Mouse (Mus musculus) naive thymus-derived CD4-positive, alpha-beta T cell, adult 2 months (primary cell): ENCODE measurements around the gene Mark1.
A peak's percentile ranks its signal among the peaks of the same experiment; 100 is the strongest.

ENCODE experiments used
- DNase-seq: peaks from one replicate; pipeline ENCODE4 v3.0.0-alpha.2; 2011; ENCODE audit warnings: low read depth

Mark1 gene

DNA sequence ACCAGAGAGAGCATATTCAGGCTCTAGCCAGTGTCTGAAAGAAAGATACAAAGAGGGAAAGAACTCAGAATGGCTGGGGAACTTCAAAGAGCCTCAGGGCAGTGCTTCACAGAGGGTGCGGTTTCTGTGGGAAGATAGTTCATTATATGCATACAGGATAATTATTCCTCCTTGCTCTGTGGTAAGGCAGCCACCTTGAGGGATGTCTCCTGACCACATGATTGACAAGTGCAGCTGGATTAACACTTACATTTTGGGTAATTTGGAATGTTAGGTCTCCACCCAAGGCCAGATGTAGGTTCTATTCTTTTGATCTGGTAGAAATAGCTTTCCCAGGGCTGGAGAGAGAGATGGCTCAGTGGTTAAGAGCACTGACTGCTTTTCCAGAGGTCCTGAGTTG, 113.2 kb downstream of the Mark1 start:
- DNase-seq, result no peak

DNA sequence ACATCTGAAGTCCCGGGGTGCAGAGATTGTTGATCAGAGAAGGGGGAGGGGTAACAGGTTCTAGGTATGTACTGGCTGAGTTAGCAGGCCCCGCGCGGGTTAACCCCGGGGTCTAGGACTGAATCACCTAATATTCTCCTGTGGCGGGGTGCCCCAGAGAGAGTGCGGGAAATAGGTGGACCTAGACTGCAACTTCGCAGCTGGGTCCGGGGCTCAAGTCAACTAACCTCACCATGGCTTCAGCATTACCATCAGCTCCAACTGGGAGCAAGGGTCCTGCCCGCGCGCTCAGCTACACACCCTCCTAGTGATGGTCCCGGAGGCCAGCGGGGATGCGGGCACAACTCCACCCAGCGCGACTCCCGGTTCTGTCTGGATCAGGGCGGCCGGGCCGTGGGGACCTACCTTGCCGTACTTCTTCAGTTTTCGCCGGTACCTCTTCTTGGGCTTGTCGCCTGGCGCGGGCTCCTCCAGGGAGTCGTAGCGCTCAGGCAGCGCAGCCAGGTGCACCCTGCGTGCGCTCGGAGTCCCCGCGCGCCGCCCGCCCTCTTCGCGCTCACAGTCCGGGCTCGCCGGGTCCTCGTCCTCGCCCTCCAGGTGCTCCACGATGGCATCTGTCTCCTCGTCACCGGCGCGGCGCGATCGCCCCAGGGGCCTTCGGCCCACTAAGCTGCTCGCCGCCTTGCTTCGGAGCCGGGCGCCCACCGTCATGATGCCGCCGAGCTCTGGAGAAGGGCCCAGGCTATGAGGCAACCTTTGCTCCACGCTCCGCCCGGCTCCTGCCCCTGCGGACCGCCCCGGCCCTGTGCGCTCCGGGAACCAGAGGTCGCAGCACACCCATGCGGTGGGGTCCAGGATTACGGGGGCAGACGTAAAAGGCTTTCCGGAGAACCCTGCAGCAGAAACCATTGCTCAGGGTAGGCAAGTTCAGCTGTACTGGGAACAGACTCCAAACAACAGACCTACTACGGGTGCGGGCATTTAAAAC, 116.8 kb downstream of the Mark1 start, which contains the start of gene C130074G19Rik:
TSS of gene C130074G19Rik (minus strand) at position 938 of the 988 bp plus-strand sequence.
- DNase-seq, result no peak

DNA sequence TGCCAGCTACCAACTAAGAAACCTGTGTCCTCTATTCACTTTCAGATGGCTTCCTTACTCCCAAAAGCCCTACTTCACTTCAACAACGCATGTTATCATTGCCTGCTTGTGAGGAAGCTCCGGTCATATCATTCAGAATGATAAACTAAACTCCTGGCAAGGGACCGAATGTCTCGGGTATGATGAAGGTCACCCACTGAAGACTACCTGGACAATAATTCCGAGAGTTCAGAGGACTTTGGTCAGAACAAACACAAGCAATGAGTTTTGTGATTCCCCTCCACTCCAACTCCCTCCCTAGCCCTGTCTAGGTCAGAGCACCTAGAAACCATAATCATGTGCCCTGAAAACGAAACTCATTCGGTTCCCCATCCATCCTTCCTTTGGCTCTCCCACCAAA, 117.5 kb downstream of the Mark1 start:
- no peak for DNase-seq

DNA sequence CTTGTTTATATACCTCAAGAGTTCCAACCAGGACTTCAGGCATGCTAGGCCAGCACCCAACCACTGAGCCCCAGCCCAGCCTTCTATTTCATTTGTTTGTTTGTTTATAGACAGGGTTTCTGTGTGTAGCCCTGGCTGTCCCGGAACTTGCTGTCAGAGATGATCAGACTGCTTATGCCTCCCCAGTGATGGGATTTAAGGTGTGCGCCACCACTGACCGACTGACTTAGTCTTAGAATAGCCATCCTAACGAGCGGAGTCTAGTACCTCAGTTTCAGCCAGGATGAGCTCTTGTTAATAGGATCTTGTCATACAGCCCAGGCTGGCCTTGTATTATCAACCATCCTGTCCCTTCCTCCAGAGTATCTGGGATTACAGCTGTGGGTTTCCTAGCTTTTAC, 118.2 kb downstream of the Mark1 start:
- DNase-seq, result no peak

DNA sequence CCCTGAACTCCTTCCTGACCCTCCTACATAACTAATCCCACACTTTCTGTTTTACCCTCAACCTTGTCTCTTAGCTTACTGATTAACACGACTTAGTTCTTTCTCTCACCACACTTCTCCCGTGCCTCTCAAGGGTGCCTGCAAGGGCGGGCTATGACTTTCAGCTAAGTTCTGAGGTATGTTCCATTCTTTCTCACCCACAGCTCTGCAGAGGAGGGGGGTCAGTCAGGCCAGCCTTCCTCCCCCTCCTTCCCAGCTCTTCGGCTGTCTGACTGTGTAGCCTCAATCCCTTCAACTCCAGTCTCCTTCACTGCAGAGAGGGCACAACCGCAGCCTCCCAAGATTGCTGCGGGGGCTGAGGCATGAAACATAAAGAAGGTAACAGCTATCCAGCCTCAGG, 120.5 kb downstream of the Mark1 start:
- no peak for DNase-seq

DNA sequence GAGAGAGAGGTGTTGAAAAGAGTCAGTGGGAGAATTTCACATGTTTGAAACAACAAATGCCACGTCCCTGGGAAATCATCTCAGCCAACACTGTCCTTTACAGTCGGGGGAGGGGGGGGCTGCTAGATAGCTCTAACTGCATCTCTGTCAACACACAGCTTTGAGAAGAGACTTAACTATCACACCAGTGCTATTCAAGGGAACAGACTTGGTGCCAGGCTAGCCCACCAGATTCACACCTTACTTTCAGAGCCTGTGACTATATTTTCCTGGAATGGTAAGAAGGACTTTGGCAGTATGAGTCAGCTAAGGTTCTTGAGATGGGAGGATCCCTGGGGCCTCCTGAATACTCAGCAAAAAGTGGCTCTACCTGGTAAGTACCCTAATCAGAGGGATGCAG, 122.1 kb downstream of the Mark1 start:
- DNase-seq, result no peak

DNA sequence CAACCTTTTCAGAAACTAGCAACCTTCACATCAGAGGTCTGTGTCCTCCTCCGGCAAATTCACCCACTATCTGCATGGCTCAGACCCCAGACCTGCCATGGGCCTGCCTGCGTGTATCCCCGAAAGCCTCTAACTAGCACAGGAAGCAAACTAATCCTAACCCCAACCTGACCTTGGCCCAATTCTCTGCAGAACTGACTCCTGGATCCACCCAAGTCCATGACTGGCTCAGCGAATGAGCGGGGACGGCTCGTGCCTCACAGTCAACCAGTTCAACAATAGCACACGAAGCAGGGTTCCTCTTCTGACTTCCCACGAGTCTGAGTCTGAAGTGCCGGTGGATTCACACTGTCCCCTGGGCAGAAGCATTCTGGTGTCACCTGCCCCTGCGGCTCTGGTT, 125.5 kb downstream of the Mark1 start:
- no peak for DNase-seq

DNA sequence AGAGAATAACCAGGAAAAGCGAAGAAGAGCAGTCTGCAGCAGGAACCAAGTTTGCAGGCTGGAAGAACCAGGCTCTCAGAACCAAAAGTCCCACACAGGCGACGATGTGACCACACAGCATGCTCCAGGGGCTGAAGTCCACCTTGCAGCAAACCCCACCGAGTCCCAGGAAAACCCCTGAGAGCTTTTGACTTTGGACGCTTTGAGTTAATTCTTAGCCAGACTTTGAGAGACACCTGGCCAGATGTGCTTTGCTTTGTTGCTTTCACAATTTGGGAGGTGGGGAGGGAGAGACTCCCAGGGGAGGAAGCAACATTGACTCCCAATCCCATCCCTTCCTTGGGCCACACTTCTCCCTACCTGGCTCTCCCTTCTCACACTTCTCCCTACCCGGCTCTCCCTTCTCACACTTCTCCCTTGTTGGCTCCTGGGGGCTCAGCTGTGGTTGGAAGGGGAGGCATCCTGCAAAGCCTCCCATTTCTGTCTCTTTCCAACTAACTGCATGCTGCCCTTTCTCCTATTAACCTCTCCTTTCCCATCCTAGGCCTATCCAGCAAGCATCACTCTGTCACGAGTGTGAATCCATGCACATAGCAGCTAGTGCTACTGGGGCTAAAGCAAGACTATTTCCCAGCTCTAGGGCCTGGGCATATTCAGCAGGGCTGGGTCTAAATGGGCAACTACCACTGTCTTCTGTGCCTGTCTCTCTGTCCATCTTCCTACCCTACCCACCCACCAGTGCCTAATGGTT, 127.1 kb downstream of the Mark1 start:
- no peak for DNase-seq

DNA sequence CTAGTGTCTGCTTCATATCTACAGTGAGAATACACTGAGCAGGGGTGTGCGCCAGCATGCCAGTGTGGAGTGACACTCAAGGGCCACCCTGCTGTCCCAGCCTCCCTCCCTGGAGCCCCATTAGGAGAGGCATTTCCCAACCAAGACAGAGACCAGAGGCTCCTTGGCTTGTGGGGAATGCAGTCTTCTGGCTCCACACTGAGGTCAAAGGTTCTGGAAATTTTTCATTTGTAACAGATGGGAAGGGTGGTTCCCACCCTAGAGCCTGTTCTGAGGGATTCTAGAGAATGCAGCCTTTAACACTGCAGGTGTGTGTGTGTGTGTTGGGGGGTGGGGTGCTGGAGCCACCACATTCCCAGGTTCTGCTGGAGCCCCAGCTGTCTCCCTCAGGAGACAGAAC, 127.9 kb downstream of the Mark1 start:
- DNase-seq, result no peak

DNA sequence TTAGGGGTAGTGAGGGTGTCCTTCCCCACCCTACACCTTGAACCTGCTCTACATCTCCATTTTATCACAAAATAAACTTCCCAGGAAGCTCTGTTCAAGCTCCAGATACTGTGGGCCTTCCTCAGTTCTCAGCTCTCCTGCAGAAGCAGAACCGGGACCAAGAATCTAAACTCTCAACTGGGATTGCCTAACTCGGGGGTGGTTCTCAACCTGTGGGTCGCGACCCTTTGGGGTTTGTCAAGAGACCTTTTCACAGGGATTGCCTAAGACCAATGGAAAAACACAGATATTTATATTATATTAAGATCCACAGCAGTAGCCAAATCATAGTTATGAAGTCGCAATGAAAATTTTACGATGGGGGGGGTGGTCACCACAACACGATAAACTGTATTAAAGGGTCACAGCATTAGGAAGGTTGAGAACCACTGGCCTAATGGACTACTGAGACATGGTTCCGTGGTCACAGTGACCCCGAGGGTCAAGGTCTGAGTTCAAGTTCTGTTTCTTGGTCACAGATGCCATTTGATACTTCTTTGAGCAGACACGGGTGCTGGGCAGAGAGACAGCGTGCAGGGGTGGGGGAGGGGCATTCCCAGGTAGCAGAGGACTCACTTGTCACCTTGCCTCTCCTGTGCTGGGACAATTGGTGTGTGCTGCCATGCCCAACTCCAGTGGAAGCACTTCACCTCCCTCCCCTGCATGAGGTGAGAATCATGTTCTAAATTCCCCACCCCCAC, 128.6 kb downstream of the Mark1 start:
- DNase-seq, result no peak

DNA sequence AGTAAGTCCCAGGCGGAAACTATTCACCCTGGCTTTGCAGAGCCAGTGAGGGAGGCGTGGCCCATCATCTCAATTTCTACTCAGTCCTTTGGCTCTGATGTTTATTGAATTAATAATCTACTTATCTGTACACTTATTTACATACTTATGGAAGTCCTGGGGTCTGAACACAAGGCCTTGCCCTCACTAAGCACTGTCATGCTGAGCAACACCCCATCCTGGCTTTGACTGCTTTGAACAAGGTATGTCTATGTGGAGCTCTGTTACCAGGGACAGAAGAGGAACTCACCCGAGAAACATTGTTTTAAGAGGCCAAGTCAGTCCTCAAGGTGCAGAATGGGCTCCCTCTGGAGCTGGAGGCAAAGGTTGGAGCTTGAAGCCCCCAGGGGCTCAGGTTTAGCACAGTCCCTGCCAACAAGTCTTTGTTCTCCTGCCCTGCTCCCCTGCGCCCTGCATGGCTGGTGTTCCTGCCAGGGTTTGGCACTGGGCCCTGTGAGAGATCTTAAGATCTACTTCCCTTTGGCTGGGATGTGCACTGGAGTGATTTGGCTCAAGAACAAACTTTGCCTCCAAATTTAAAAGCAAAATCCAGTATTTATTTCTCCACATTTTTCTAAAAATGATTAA, 129.3 kb downstream of the Mark1 start:
- no peak for DNase-seq

DNA sequence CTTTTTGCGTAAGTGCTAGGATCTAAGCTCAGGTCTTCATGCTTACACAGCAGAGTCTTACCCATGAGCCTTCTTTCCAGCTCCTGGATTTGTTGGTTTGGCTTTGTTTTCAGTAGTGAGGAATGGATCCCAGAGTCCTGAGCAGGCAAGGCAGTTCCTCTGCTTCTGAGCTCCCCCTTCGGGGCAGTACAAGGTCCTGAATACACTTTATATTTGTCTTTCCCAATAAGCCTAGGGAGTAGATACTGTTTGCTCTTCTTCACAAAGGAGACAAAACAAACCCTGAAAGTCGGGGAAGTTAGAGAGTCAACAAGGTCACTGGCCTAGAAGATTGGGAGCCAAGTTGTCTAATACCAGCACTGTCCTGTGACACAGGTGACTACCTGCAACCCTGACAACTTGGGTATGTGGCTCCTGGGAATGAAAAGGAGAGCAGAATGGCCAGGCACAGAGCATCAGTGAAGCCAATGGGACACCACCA, 131.7 kb downstream of the Mark1 start:
- DNase-seq, result no peak

DNA sequence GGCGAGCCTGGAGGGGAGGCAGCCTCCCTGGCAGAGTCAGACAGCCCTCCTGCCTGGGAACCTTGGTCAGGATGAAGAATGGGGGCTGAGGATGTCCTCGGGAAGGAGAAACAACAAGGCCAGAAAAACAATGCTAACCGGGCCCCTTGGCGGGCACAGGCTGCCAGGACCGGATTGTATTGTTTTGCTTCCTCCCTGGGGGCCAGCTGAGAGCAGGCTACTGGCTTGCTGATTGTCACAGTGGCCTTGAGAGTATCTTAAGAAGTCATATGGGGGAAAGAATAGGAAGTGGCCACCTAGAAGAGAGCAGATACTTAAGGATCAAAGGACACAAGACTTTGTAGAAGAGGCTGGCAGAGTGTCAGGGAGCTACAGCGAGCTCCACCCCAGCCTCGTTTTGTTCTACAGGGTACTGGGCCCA, 135.0 kb downstream of the Mark1 start:
- no peak for DNase-seq

DNA sequence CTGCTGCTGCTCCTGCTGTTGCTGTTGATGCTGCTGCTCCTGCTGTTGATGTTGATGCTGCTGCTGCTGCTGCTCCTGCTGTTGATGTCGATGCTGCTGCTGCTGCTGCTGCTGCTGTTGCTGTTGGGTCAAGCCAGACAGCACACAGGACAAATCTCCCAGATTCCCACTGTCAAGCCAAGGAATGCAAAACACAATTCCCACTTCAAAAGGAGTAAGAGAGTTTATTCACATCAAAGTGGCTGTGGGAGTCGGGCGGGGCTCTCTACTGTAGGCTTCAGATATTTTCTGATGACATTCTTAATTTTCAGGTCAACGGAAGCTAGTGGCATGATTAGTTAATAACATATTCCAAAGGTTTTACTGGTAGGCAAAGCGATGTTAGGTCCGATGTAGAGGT, 136.7 kb downstream of the Mark1 start:
- DNase-seq, result no peak

DNA sequence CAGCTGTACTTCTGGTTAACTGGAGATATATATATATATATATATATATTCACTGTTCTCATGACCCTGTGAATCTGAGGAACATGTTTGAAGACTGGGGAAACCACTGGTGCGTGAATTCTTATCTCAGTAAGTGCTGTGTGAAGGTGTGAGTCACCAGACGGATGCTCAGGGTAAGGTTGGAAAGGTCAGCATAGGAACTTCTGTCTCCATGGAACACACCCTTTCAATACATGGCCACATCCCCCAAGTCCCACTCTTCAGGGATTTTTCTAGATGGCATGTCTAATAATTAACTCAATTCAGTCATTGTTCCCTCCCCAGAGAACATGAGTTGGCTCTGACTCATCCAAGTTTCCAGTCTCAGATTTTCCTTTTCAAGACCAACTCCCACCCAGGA, 137.8 kb downstream of the Mark1 start:
- DNase-seq, result no peak

DNA sequence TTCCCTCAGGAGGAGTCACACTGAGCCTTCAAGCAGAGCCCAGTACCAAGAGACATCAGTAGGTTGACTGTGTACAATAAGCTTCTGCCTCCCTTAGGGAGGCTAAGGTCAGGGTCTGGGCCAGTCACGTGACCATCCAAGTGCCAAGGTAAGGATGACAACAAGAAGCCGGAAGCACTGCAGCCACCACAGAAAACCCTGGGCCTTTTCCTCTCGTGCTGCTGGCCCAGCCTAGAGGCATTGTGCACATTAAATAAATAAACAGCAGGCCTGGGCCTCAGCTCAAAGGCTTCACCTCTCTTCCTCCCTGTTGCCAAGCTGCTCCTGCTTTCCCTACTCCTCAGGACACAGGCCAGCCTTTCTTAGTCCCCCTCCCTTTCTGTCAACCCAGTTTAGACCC, 139.1 kb downstream of the Mark1 start:
- DNase-seq, result no peak

DNA sequence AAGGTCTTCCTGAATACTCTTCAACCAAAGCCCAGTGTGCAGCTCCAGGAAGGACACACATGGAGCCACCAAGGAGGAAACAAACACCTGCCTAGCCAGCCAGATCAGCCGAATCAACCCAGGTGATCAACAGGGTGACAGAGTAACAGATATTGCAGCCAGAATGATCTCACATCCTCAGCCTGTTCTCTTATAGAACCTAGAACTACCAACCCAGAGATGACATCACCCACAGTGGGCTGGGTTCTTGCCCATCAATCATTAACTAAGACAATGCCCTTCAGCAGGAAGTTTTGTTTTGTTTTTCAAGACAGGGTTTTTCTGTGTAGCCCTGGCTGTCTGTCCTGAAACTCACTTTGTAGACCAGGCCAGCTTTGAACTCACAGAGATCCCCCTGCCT, 141.1 kb downstream of the Mark1 start:
- DNase-seq, result no peak

DNA sequence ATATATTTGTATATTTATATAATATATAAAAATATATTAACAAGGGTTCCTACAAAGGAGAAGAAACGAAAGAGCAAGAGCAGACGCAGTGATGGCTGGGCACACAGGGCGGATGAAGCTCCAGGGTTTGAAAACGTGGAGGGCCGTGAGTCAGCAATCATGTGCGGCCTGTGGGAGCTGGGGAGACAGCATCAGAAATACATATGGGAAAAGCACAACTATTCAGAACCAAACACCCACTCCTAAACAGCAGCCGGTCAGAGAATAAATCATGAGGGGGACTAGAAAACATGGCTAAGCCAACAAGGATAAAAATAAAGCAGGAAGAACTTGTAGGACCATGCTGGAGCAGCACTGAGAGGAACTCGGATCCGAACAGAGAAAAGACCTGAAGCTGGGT, 142.2 kb downstream of the Mark1 start:
- no peak for DNase-seq

DNA sequence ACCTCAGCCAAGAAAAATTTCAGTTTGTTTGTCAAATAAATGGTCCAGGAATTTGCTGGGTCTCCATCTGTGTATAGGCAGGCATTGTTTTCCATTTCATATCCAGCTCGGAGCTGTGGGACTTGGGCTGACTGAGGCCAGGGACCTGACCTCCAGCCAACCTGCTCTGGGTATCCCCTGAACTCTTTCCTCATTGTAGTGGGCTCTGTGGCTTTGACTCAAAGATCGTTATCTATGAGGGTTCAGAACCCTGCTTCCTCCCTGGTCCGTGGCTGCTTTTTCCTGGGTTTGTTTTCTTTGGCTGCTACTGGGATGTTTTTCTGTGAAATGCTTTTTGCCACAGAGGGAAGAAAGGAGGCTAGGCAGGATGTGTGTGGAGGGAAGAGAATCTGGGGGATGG, 145.4 kb downstream of the Mark1 start:
- no peak for DNase-seq

DNA sequence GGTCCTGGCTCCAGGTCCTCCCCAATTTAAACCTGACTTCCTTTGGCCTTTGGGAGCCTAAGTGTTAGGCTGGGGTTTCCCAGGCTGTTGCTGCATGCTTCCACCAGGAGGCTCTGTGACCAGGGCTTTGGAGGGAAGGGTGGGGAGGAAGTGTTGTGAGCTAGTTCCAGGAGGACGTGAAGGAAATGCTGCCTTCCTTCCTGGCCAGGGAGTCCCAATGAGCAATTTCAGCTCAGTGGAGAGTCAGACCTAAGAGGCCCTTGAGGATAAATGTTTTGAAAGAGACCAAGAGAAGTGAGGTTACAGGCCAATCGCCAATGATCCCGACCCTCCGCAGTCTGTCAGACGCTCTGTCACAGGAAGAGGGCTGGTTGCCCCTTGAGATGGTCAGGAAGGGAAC, 146.0 kb downstream of the Mark1 start:
- no peak for DNase-seq

DNA sequence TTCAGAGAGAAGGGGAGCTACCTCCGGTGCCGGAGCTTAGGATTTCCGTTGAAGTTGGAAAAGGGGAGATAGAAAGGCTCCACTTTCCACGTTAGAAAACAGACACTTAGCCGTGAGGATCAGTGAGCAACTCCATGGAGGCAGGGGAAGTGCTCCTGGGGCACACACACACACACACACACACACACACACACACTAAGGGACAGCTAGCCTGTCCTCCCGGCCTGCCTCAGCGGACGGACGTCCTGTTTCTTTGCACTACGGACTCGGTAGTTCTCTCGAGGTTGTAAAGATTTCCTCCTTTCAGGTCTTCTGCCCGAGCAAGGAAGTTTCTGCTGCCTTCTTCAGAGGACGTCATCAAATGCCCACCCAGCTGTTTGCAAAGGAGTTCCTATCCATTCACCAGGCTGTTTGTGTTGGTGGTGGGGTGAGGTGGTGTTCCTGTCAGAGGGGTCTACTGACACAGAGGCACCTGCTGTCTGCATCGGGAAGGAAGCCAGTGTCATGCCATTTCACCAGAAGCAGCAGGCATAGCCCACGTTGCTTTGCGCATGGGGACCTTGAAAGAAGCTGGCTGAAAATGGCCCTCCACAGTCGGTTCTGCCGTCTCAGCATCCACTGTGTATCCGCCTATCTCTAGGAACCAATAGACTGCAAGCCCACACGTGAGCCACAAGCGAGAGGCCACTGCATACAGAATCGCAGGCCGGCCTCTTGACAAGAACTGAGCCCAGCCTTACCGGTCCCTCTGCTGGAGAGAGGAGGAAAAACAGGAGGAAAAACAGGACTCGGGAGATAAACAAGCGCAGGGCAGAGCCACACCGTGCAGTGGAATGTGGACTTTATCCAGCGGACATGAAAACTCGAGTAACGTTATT, 147.4 kb downstream of the Mark1 start:
- peak; percentile 72 for DNase-seq
